8 mouse cellular contexts compared by ENCODE assay signal in genomic region chr13:63496646-63497582, GRCm38 (mm10). TPM values are rescaled to one million over a fixed set of nuclear protein-coding genes. Genes with fewer than 3 reads are reported as not detected.
A peak's percentile ranks its signal among the peaks of the same experiment; 100 is the strongest.
DNase-seq lines count a peak whose midpoint lies in the region; ATAC-seq and TF ChIP-seq lines count a peak whose summit lies in the region.

Fancc (minus strand) TSS chr13:63497278.

- no peak for TF ChIP-seq CTCF in lung, embryonic 14.5 days (IDR thresholded peaks at IDR 0.05; ENCODE audit: low read depth)

- H3K9me3 ChIP-seq in lung, embryonic 14.5 days (ENCODE audit: low read depth, low read length) = no peaks in the 10 kb centered on the region
- no peaks in the 10 kb centered on the region for H3K9me3 ChIP-seq in forebrain, embryonic 15.5 days
- H3K9me3 ChIP-seq in neural tube, embryonic 12.5 days = no peaks in the 10 kb centered on the region

- H3K4me3 ChIP-seq in lung, embryonic 14.5 days (ENCODE audit: low read depth, low read length) = no peak within 1 kb of the TSS
- peak within 1 kb of the TSS; percentile 17; the same call in 1 of the 2 replicates for H3K4me3 ChIP-seq in forebrain, embryonic 15.5 days
- no peak within 1 kb of the TSS for H3K4me3 ChIP-seq in neural tube, embryonic 12.5 days

- no peak within 1 kb of the TSS for H3K27ac ChIP-seq in lung, embryonic 14.5 days (ENCODE audit: low read depth)
- no peak within 1 kb of the TSS for H3K27ac ChIP-seq in forebrain, embryonic 15.5 days (replicated peaks)
- H3K27ac ChIP-seq in neural tube, embryonic 12.5 days = peak within 1 kb of the TSS; percentile 72; the same call in 1 of the 2 replicates

- 27% methylated on average over 23 of the region's 23 CpGs for WGBS in lung, embryonic 14.5 days
- WGBS in forebrain, embryonic 15.5 days = 11% methylated on average over 23 of the region's 23 CpGs
- WGBS in neural tube, embryonic 12.5 days = 19% methylated on average over 23 of the region's 23 CpGs

- peak; percentile 35; the same call in 1 of the 2 replicates for ATAC-seq in lung, embryonic 14.5 days (ENCODE audit: insufficient read depth)
- ATAC-seq in activated CD4-positive, CD25-positive, alpha-beta regulatory T cell, adult 4 months = peak; percentile 69
- ATAC-seq in forebrain, embryonic 15.5 days (replicated peaks) = peak; percentile 78
- peak; percentile 94 for ATAC-seq in neural tube, embryonic 12.5 days (ENCODE audit: low FRiP score, low read depth)

- H3K9ac ChIP-seq in lung, embryonic 14.5 days = peak within 1 kb of the TSS; percentile 16; the same call in 1 of the 2 replicates
- no peak within 1 kb of the TSS for H3K9ac ChIP-seq in forebrain, embryonic 15.5 days (replicated peaks)
- H3K9ac ChIP-seq in neural tube, embryonic 12.5 days = peak within 1 kb of the TSS; percentile 33; the same call in 1 of the 2 replicates

- peak within 1 kb of the TSS; percentile 39 for H3K4me2 ChIP-seq in lung, embryonic 14.5 days
- peak within 1 kb of the TSS; percentile 32 for H3K4me2 ChIP-seq in forebrain, embryonic 15.5 days (replicated peaks)
- H3K4me2 ChIP-seq in neural tube, embryonic 12.5 days (replicated peaks) = peak within 1 kb of the TSS; percentile 47

- no peaks in the 10 kb centered on the region; the same call in 1 of the 2 replicates for H3K4me1 ChIP-seq in lung, embryonic 14.5 days (ENCODE audit: insufficient read depth)
- peaks cover 12% of the 10 kb centered on the region for H3K4me1 ChIP-seq in forebrain, embryonic 15.5 days
- H3K4me1 ChIP-seq in neural tube, embryonic 12.5 days = peaks cover 8% of the 10 kb centered on the region; the same call in 1 of the 2 replicates

- DNase-seq in lung, embryonic 14.5 days = peak; percentile 48
- DNase-seq in lung, adult 18-20 months = no peak
- peak; percentile 58 for DNase-seq in kidney, postnatal 10 days
- DNase-seq in adipocyte (ENCODE audit: low spot score) = no peak
- no peak for DNase-seq in ovary, adult 18-20 months (ENCODE audit: low spot score)

- no peaks in the 10 kb centered on the region for H3K27me3 ChIP-seq in lung, embryonic 14.5 days (ENCODE audit: insufficient read depth, low read length)
- no peaks in the 10 kb centered on the region for H3K27me3 ChIP-seq in forebrain, embryonic 15.5 days
- no peaks in the 10 kb centered on the region for H3K27me3 ChIP-seq in neural tube, embryonic 12.5 days (replicated peaks)

- H3K36me3 ChIP-seq in lung, embryonic 14.5 days (ENCODE audit: insufficient read depth) = no peaks in the 10 kb centered on the region
- no peaks in the 10 kb centered on the region for H3K36me3 ChIP-seq in forebrain, embryonic 15.5 days
- H3K36me3 ChIP-seq in neural tube, embryonic 12.5 days = no peaks in the 10 kb centered on the region

RNA-seq across cellular contexts. Expression of gene Fancc, which starts in this region (rescaled TPM):
- 25.9 and 27.4 TPM in 2 replicates for polyA plus RNA-seq in lung, embryonic 14.5 days (2014; fragmentation: Nextera tagmentation; extraction: Ambion mirVana)
- polyA plus RNA-seq in activated CD4-positive, CD25-positive, alpha-beta regulatory T cell, adult 4 months (2017; shearing (Covaris generic)) = 10 to 100 TPM; 15.3 to 15.7 TPM
- polyA plus RNA-seq in forebrain, embryonic 15.5 days (2015; fragmentation: Nextera tagmentation; extraction: Ambion mirVana) = 13.2 and 14.5 TPM in 2 replicates
- 22.7 and 24.0 TPM in 2 replicates for polyA plus RNA-seq in neural tube, embryonic 12.5 days (2016; fragmentation: Nextera tagmentation; extraction: Ambion mirVana)

Comparison
In these comparisons a context has a peak if more than half of its experiments do, and no peak if none do; other contexts are left out.
1. DNase-seq: peak in lung, embryonic 14.5 days (single experiment) and kidney, postnatal 10 days (single experiment); none in lung, adult 18-20 months (0 of 2), adipocyte (single experiment) and ovary, adult 18-20 months (single experiment).
2. ATAC-seq: peak in every context shown above with its lines; median percentile 94 in neural tube, embryonic 12.5 days; 78 in forebrain, embryonic 15.5 days; 69 in activated CD4-positive, CD25-positive, alpha-beta regulatory T cell, adult 4 months; 35 in lung, embryonic 14.5 days.
3. Peak in every context shown above with its lines, with median percentiles within 50 percentile points of each other: H3K4me2 ChIP-seq.